Mouse (Mus musculus): Measurements from ENCODE around the gene Rabgap1l.

Rabgap1l gene

GRCm38 (mm10) chr1:160281337-160282084, 511.5 kb downstream of the Rabgap1l start:
- H3K36me3 ChIP-seq (ENCODE audit: insufficient read depth, low read length) = no peaks in the 10 kb centered on the region
- H3K9me3 ChIP-seq (ENCODE audit: low read length) = no peaks in the 10 kb centered on the region
- no peak overlapping the region for H3K4me3 ChIP-seq (replicated peaks; ENCODE audit: low read length)
- TF ChIP-seq POU5F1 (IDR thresholded peaks at IDR 0.05; ENCODE audit: borderline replicate concordance, low read length) (no peak), CTCF (conservative IDR thresholded peaks at IDR 0.05; ENCODE audit: low read length) (no peak), NANOG (IDR thresholded peaks at IDR 0.05; ENCODE audit: borderline replicate concordance, low read length) (no peak)
- no peaks in the 10 kb centered on the region for H3K4me1 ChIP-seq (replicated peaks; ENCODE audit: low read depth, low read length)
- H3K27me3 ChIP-seq (ENCODE audit: insufficient read depth, low read length) = no peaks in the 10 kb centered on the region

GRCm38 (mm10) chr1:160280603-160281002, 512.4 kb downstream of the Rabgap1l start:
- no peaks in the 10 kb centered on the region for H3K9me3 ChIP-seq (ENCODE audit: low read length)
- H3K4me1 ChIP-seq (replicated peaks; ENCODE audit: low read depth, low read length) = no peaks in the 10 kb centered on the region
- no peaks in the 10 kb centered on the region for H3K36me3 ChIP-seq (ENCODE audit: insufficient read depth, low read length)
- no peak overlapping the region for H3K4me3 ChIP-seq (replicated peaks; ENCODE audit: low read length)
- no peaks in the 10 kb centered on the region for H3K27me3 ChIP-seq (ENCODE audit: insufficient read depth, low read length)
- TF ChIP-seq POU5F1 (IDR thresholded peaks at IDR 0.05; ENCODE audit: borderline replicate concordance, low read length) = no peak
- no peak for TF ChIP-seq NANOG (IDR thresholded peaks at IDR 0.05; ENCODE audit: borderline replicate concordance, low read length)
- TF ChIP-seq CTCF (conservative IDR thresholded peaks at IDR 0.05; ENCODE audit: low read length) = no peak

- Histone ChIP-seq H3K4me1 (replicated peaks; ENCODE audit: low read depth, low read length) (0 out of 2 replicates have a peak, but pooled peaks cover 11% of the 10 kb centered on the region), H3K27me3 (ENCODE audit: insufficient read depth, low read length) (no peaks in the 10 kb centered on the region), H3K9me3 (ENCODE audit: low read length) (no peaks in the 10 kb centered on the region), H3K36me3 (ENCODE audit: insufficient read depth, low read length) (no peaks in the 10 kb centered on the region), H3K4me3 (replicated peaks; ENCODE audit: low read length) (no peak overlapping the region)
- no peak for TF ChIP-seq CTCF (conservative IDR thresholded peaks at IDR 0.05; ENCODE audit: low read length)
- no peak for TF ChIP-seq NANOG (IDR thresholded peaks at IDR 0.05; ENCODE audit: borderline replicate concordance, low read length)
- no peak for TF ChIP-seq POU5F1 (IDR thresholded peaks at IDR 0.05; ENCODE audit: borderline replicate concordance, low read length)
Observed at GRCm38 (mm10) chr1:160277940-160278682, 514.9 kb downstream of the Rabgap1l start.

GRCm38 (mm10) chr1:160275248-160275647, 517.8 kb downstream of the Rabgap1l start:
- no peaks in the 10 kb centered on the region for H3K27me3 ChIP-seq (ENCODE audit: insufficient read depth, low read length)
- H3K9me3 ChIP-seq (ENCODE audit: low read length) = no peaks in the 10 kb centered on the region
- H3K36me3 ChIP-seq (ENCODE audit: insufficient read depth, low read length) = no peaks in the 10 kb centered on the region
- H3K4me1 ChIP-seq (replicated peaks; ENCODE audit: low read depth, low read length) = 0 out of 2 replicates have a peak, but pooled peaks cover 11% of the 10 kb centered on the region
- H3K4me3 ChIP-seq (replicated peaks; ENCODE audit: low read length) = no peak overlapping the region
- TF ChIP-seq NANOG (IDR thresholded peaks at IDR 0.05; ENCODE audit: borderline replicate concordance, low read length) (no peak), CTCF (conservative IDR thresholded peaks at IDR 0.05; ENCODE audit: low read length) (no peak), POU5F1 (IDR thresholded peaks at IDR 0.05; ENCODE audit: borderline replicate concordance, low read length) (no peak)

GRCm38 (mm10) chr1:160273133-160273743, 519.8 kb downstream of the Rabgap1l start:
- no peak for TF ChIP-seq NANOG (IDR thresholded peaks at IDR 0.05; ENCODE audit: borderline replicate concordance, low read length)
- TF ChIP-seq CTCF (conservative IDR thresholded peaks at IDR 0.05; ENCODE audit: low read length) = no peak
- no peak for TF ChIP-seq POU5F1 (IDR thresholded peaks at IDR 0.05; ENCODE audit: borderline replicate concordance, low read length)
- Histone ChIP-seq H3K4me3 (replicated peaks; ENCODE audit: low read length) (no peak overlapping the region), H3K36me3 (ENCODE audit: insufficient read depth, low read length) (no peaks in the 10 kb centered on the region), H3K27me3 (ENCODE audit: insufficient read depth, low read length) (no peaks in the 10 kb centered on the region), H3K9me3 (ENCODE audit: low read length) (no peaks in the 10 kb centered on the region), H3K4me1 (replicated peaks; ENCODE audit: low read depth, low read length) (0 out of 2 replicates have a peak, but pooled peaks cover 11% of the 10 kb centered on the region)

GRCm38 (mm10) chr1:160271282-160271967, 521.6 kb downstream of the Rabgap1l start:
- TF ChIP-seq NANOG (IDR thresholded peaks at IDR 0.05; ENCODE audit: borderline replicate concordance, low read length) (no peak), POU5F1 (IDR thresholded peaks at IDR 0.05; ENCODE audit: borderline replicate concordance, low read length) (no peak), CTCF (conservative IDR thresholded peaks at IDR 0.05; ENCODE audit: low read length) (no peak)
- Histone ChIP-seq H3K36me3 (ENCODE audit: insufficient read depth, low read length) (no peaks in the 10 kb centered on the region), H3K4me3 (replicated peaks; ENCODE audit: low read length) (no peak overlapping the region), H3K9me3 (ENCODE audit: low read length) (no peaks in the 10 kb centered on the region), H3K27me3 (ENCODE audit: insufficient read depth, low read length) (no peaks in the 10 kb centered on the region), H3K4me1 (replicated peaks; ENCODE audit: low read depth, low read length) (0 out of 2 replicates have a peak, but pooled peaks cover 11% of the 10 kb centered on the region)

- H3K27me3 ChIP-seq (ENCODE audit: insufficient read depth, low read length) = no peaks in the 10 kb centered on the region
- no peak overlapping the region for H3K4me3 ChIP-seq (replicated peaks; ENCODE audit: low read length)
- H3K36me3 ChIP-seq (ENCODE audit: insufficient read depth, low read length) = no peaks in the 10 kb centered on the region
- H3K4me1 ChIP-seq (replicated peaks; ENCODE audit: low read depth, low read length) = no peaks in the 10 kb centered on the region
- TF ChIP-seq NANOG (IDR thresholded peaks at IDR 0.05; ENCODE audit: borderline replicate concordance, low read length) (no peak), POU5F1 (IDR thresholded peaks at IDR 0.05; ENCODE audit: borderline replicate concordance, low read length) (no peak), CTCF (conservative IDR thresholded peaks at IDR 0.05; ENCODE audit: low read length) (no peak)
- H3K9me3 ChIP-seq (ENCODE audit: low read length) = no peaks in the 10 kb centered on the region
Observed at GRCm38 (mm10) chr1:160268322-160268721, 524.7 kb downstream of the Rabgap1l start.

All from E14TG2a.4 (cell line).